Mouse (Mus musculus) liver, embryonic 15.5 days (tissue): ENCODE measurements around the gene Apba1. TPM values are rescaled to one million over a fixed set of nuclear protein-coding genes. Genes with fewer than 3 reads are reported as not detected.

Experiments used
- ATAC-seq: fragments of 200-750 bp; cut with Nextera tagmentation; 2 replicates; pipeline ENCODE4 v1.8.0; 2017; ENCODE audit warnings: moderate number of reproducible peaks, mild to moderate bottlenecking, moderate library complexity; ENCODE audit not compliant: insufficient read depth
- H3K27ac ChIP-seq: fragments of 300-500 bp; sonication (generic); replicated peaks from 2 replicates; pipeline ENCODE4 v1.5.1; 2015; ENCODE audit warnings: mild to moderate bottlenecking, inconsistent platforms
- H3K27me3 ChIP-seq: fragments of 300-500 bp; sonication (generic); 2 replicates; pipeline ENCODE4 v1.6.1; 2015; ENCODE audit warnings: mild to moderate bottlenecking, inconsistent platforms
- H3K36me3 ChIP-seq: fragments of 300-500 bp; sonication (generic); replicated peaks from 2 replicates; pipeline ENCODE4 v1.6.1; 2015; ENCODE audit warnings: moderate library complexity, mild to moderate bottlenecking, inconsistent platforms
- H3K4me1 ChIP-seq: fragments of 300-500 bp; sonication (generic); replicated peaks from 2 replicates; pipeline ENCODE4 v1.6.1; 2015; ENCODE audit warnings: inconsistent platforms
- H3K4me2 ChIP-seq: fragments of 300-500 bp; sonication (generic); 2 replicates; pipeline ENCODE4 v1.6.1; 2015; ENCODE audit warnings: moderate library complexity, mild to moderate bottlenecking, inconsistent platforms
- H3K4me3 ChIP-seq: fragments of 300-500 bp; sonication (generic); replicated peaks from 2 replicates; pipeline ENCODE4 v1.5.1; 2015; ENCODE audit warnings: mild to moderate bottlenecking, inconsistent platforms
- H3K9ac ChIP-seq: fragments of 300-500 bp; sonication (generic); 2 replicates; pipeline ENCODE4 v1.6.1; 2015; ENCODE audit warnings: moderate library complexity, mild to moderate bottlenecking, inconsistent platforms
- H3K9me3 ChIP-seq: fragments of 300-500 bp; sonication (generic); replicated peaks from 2 replicates; pipeline ENCODE4 v1.6.1; 2016; ENCODE audit warnings: inconsistent platforms
- WGBS: fragments of 180-500 bp; shearing (Covaris S2); methylation state at CpG from one replicate; pipeline ENCODE4 v1.1.7; 2015; ENCODE audit warnings: mixed read lengths; ENCODE audit not compliant: insufficient replicate concordance; 5-methylcytosine and 5-hydroxymethylcytosine counted together
- polyA plus RNA-seq: library from polyadenylated mRNA; unstranded; fragments of >200 nt; fragmentation: Nextera tagmentation; extraction: Ambion mirVana; gene quantifications from 2 replicates; pipeline ENCODE4 v1.2.1, GENCODE M21; 2015

The Apba1 gene
- polyA plus RNA-seq, 1 experiment from 2014 or later, result 0.07 TPM

DNA sequence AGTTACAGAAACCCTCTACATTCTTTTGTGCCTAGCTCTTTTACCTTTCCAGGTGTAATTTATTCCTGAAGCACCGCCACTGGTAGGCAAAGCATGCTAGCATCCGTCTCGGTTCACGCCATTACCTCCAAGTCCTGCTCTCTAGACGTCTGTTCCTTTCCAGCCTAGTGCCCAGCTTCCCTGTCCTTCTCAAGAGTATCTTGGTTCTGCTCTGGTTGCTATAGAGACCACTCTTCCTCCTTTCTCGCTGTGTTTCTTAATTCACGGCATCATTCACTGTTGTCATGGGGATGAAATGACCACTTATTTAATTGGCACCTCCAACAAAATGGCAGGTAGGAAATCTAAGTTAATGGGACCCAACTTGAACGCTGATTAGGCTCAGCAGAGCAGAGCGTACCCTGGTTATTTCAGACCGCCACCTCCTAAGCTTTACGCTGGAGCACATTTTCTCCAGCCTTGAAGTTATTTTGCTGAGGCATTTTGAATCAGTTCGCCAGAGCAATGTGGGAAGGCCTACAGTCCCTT, 182.8 kb downstream of the Apba1 start:
- H3K9ac ChIP-seq, result no peak overlapping the region
- no peaks in the 10 kb centered on the region for H3K9me3 ChIP-seq
- no peaks in the 10 kb centered on the region for H3K27me3 ChIP-seq
- no peak overlapping the region for H3K27ac ChIP-seq
- H3K36me3 ChIP-seq, result no peaks in the 10 kb centered on the region
- ATAC-seq, result no peak
- WGBS, result 60% methylated on average over 12 of the region's 12 CpGs
- no peak overlapping the region for H3K4me3 ChIP-seq
- no peak overlapping the region for H3K4me2 ChIP-seq
- no peaks in the 10 kb centered on the region for H3K4me1 ChIP-seq

GRCm38 (mm10) chr19:23942886-23943285, 184.2 kb downstream of the Apba1 start:
- Histone ChIP-seq H3K27me3 (no peaks in the 10 kb centered on the region), H3K27ac (no peak overlapping the region), H3K4me3 (no peak overlapping the region), H3K9me3 (no peaks in the 10 kb centered on the region), H3K36me3 (no peaks in the 10 kb centered on the region), H3K4me1 (no peaks in the 10 kb centered on the region), H3K4me2 (no peak overlapping the region), H3K9ac (no peak overlapping the region)
- ATAC-seq, result no peak
- WGBS, result 64% methylated on average over 7 of the region's 7 CpGs

DNA sequence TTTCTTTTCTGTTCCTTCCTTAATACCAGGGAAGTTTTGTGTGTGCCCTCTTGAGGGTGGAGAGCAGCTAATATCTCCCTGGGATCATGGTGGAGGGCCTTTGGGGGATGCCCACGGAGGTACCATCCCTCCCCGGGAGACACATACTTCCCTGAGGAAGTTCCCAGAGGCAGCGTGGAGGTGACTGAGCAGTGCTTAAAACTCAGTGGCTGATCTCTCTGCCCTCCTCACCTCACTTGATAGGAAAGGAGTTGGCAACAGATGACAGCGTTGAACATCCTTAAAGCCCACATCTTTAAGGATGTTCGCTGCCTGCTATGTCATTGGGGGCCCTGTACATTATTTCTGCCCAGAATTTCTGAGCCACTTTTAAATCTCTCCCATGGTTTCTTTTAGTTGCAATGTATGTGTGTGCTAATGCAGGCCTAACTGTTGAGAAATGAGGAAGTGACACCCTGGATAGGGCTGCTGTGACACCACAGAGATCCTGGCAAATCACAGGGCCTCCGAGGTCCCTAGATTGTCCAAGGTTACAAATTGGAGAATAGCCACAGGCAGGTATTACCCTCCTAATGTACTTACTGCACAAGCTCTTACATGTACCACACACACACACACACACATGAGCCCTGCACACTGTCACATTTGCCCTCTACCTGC, 187.5 kb downstream of the Apba1 start:
- Histone ChIP-seq H3K4me3 (no peak overlapping the region), H3K4me2 (no peak overlapping the region), H3K9ac (no peak overlapping the region), H3K4me1 (no peaks in the 10 kb centered on the region), H3K36me3 (no peaks in the 10 kb centered on the region), H3K27me3 (no peaks in the 10 kb centered on the region), H3K27ac (no peak overlapping the region), H3K9me3 (no peaks in the 10 kb centered on the region)
- WGBS, result 52% methylated on average over 6 of the region's 6 CpGs
- no peak for ATAC-seq

- ATAC-seq, result no peak
- H3K9me3 ChIP-seq, result no peaks in the 10 kb centered on the region
- no peak overlapping the region for H3K4me3 ChIP-seq
- no peak overlapping the region for H3K4me2 ChIP-seq
- no peak overlapping the region for H3K27ac ChIP-seq
- H3K27me3 ChIP-seq, result no peaks in the 10 kb centered on the region
- H3K9ac ChIP-seq, result no peak overlapping the region
- no peaks in the 10 kb centered on the region for H3K4me1 ChIP-seq
- no peaks in the 10 kb centered on the region for H3K36me3 ChIP-seq
- WGBS, result 70% methylated on average over 4 of the region's 4 CpGs
These were observed 188.1 kb downstream of the Apba1 start for GRCm38 (mm10) chr19:23946751-23947150.

- Histone ChIP-seq H3K9ac (no peak overlapping the region), H3K27ac (no peak overlapping the region), H3K27me3 (no peaks in the 10 kb centered on the region), H3K9me3 (no peaks in the 10 kb centered on the region), H3K4me1 (no peaks in the 10 kb centered on the region), H3K36me3 (no peaks in the 10 kb centered on the region), H3K4me3 (no peak overlapping the region), H3K4me2 (no peak overlapping the region)
- no peak for ATAC-seq
- WGBS, result 54% methylated on average over 4 of the region's 4 CpGs
These were observed 189.2 kb downstream of the Apba1 start for GRCm38 (mm10) chr19:23947871-23948270.

GRCm38 (mm10) chr19:23948301-23949000, 189.8 kb downstream of the Apba1 start:
- Histone ChIP-seq H3K4me2 (no peak overlapping the region), H3K27ac (no peak overlapping the region), H3K36me3 (no peaks in the 10 kb centered on the region), H3K9me3 (no peaks in the 10 kb centered on the region), H3K9ac (no peak overlapping the region), H3K27me3 (no peaks in the 10 kb centered on the region), H3K4me3 (no peak overlapping the region), H3K4me1 (no peaks in the 10 kb centered on the region)
- 41% methylated on average over 12 of the region's 12 CpGs for WGBS
- ATAC-seq, result no peak

- WGBS, result 64% methylated on average over 8 of the region's 8 CpGs
These were observed 196.8 kb downstream of the Apba1 start for GRCm38 (mm10) chr19:23955461-23955860.

DNA sequence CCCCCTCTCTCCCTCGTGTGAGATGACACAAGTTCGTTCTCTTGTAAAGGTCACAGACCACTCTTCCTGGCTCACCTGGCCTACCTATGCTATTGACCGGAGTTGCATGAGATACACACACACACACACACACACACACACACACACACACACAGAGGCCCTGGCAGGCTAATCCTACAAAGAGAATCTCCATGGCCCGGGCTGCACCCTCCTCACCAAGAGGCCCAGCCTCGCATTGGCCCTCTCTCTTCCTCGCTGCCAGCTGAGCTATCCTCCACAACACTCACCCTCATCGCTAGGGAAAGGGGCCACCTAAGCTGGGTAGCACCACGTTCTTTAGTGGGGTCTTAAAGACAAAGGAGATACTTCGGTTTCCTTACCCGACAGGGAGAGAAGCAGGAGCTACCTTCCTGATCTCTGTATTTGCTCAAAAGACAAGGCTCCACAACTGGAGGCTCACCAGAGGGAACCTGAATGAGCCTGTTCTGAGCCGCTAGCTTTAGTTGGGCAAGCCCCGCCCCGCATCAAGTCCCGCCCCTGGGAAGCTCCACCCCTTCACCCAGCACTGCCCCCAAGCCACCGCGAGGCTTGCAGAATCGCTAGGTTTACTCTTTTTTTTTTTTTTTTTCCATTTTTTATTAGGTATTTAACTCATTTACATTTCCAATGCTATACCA, 197.8 kb downstream of the Apba1 start:
- Histone ChIP-seq H3K27me3 (no peaks in the 10 kb centered on the region), H3K4me2 (no peak overlapping the region), H3K36me3 (no peaks in the 10 kb centered on the region), H3K4me1 (no peaks in the 10 kb centered on the region), H3K9me3 (no peaks in the 10 kb centered on the region), H3K27ac (no peak overlapping the region), H3K9ac (no peak overlapping the region), H3K4me3 (no peak overlapping the region)
- ATAC-seq, result no peak
- 49% methylated on average over 17 of the region's 17 CpGs for WGBS

More at GRCm38 (mm10) chr19:23955461-23955860, 196.8 kb downstream of the Apba1 start:
- Histone ChIP-seq H3K9ac (no peak overlapping the region), H3K27me3 (no peaks in the 10 kb centered on the region), H3K4me2 (no peak overlapping the region), H3K9me3 (no peaks in the 10 kb centered on the region), H3K36me3 (no peaks in the 10 kb centered on the region), H3K27ac (no peak overlapping the region), H3K4me1 (no peaks in the 10 kb centered on the region), H3K4me3 (no peak overlapping the region)
- no peak for ATAC-seq

DNA sequence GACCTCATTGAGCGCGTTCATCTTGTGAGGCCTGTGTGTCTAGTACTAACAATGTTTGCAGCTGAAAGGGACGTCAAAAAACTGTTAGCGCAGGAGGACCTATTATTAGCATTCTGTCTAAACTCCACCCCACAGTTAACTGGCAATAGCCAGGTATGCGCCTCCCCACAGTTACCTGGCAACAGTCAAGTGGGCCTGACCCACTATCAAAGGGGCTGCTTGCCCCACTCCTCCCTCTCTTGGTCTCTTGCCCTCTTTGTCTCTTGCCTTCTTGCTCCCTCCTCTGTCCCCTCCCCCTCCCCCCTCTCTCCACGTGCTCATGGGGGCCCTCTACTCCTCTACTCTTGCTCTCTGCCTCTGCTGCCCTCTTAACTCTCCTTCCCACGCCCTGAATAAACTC, 198.9 kb downstream of the Apba1 start:
- no peaks in the 10 kb centered on the region for H3K4me1 ChIP-seq
- ATAC-seq, result no peak
- no peaks in the 10 kb centered on the region for H3K9me3 ChIP-seq
- H3K36me3 ChIP-seq, result no peaks in the 10 kb centered on the region
- H3K9ac ChIP-seq, result no peak overlapping the region
- 56% methylated on average over 7 of the region's 7 CpGs for WGBS
- H3K4me2 ChIP-seq, result no peak overlapping the region
- no peak overlapping the region for H3K4me3 ChIP-seq
- no peak overlapping the region for H3K27ac ChIP-seq
- H3K27me3 ChIP-seq, result no peaks in the 10 kb centered on the region

GRCm38 (mm10) chr19:23958925-23959324, 200.2 kb downstream of the Apba1 start:
- H3K4me1 ChIP-seq, result no peaks in the 10 kb centered on the region
- no peak overlapping the region for H3K4me3 ChIP-seq
- H3K9ac ChIP-seq, result no peak overlapping the region
- H3K27ac ChIP-seq, result no peak overlapping the region
- H3K9me3 ChIP-seq, result no peaks in the 10 kb centered on the region
- H3K4me2 ChIP-seq, result no peak overlapping the region
- ATAC-seq, result no peak
- 41% methylated on average over 6 of the region's 6 CpGs for WGBS
- no peaks in the 10 kb centered on the region for H3K27me3 ChIP-seq
- no peaks in the 10 kb centered on the region for H3K36me3 ChIP-seq

DNA sequence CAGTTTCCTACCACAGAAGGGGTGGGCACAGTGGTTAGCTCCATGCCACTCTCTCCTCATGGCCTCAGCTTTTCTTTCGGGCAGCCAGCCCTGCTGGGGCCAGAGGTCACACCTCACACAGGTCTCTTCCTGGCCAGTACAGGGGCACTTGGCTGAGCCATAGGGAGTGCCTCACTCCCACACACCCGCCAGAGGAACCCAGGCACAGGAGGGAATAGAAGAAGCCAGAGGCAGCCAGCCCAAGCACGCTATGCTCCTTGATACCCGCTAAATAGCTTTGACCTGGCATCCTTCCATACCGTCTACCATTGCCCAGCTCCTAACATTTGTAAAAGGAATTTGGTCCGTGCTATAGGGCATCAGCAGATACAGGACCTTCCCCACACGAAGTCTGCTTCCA, 201.2 kb downstream of the Apba1 start:
- Histone ChIP-seq H3K36me3 (no peaks in the 10 kb centered on the region), H3K9me3 (no peaks in the 10 kb centered on the region), H3K4me3 (no peak overlapping the region), H3K4me1 (no peaks in the 10 kb centered on the region), H3K27me3 (no peaks in the 10 kb centered on the region), H3K4me2 (no peak overlapping the region), H3K9ac (no peak overlapping the region), H3K27ac (no peak overlapping the region)
- no peak for ATAC-seq
- 51% methylated on average over 7 of the region's 7 CpGs for WGBS
